In the genomic region with DNA sequence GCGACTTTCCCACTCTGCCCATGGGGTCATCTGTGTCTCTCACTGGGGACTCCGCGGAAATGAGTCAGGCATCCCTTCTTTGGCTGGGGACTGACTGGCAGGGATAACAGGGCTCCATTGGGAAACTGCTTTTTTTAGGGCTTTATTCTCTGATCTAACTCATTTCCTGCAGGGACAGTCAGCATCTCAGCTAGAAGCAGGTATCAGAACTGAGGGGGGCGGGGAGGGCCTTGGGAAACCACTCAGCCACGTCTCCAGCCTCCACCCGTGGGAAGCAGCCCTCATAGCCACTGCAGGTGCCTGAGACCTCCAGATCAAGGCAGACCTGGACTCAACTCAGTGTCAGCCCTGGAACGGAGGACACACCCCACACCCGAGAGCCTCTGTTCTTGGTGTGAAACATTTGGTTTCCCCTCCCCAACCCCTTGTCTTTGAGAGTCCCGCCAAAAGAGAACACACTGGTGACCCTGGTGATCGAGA, we compare ENCODE assay signal across 9 mouse cellular contexts.
DNase-seq lines count a peak whose midpoint lies in the region; ATAC-seq and TF ChIP-seq lines count a peak whose summit lies in the region.
"Had no signal": no experiment of that assay in that cellular context is flagged by ENCODE, and none has a peak within 500 bp of the region (broad histone marks: within the 10 kb centered on the region; RNA-seq: fewer than 3 reads in every experiment).

No protein-coding gene starts in this region.

- ATAC-seq in kidney, embryonic 16.5 days (ENCODE audit: low FRiP score, low TSS enrichment): 0 out of 2 replicates have a peak, but pooled peaks have one; percentile 19
- peak; percentile 47 for ATAC-seq in forebrain, embryonic 15.5 days (replicated peaks)
- ATAC-seq in midbrain, embryonic 14.5 days (ENCODE audit: low FRiP score, low TSS enrichment): peak; percentile 28; the same call in 1 of the 2 replicates
- no peak for ATAC-seq in megakaryocyte, adult 5-6 weeks (ENCODE audit: poor library complexity, severe bottlenecking)

- DNase-seq in kidney, postnatal 25 days: no peak
- peak; percentile 83 to 94 for DNase-seq in cerebellum, adult 2 months
- DNase-seq in midbrain, embryonic 14.5 days: no peak
- no peak for DNase-seq in Muller cell, postnatal 12 days (ENCODE audit: inconsistent ontology term)
- no peak for DNase-seq in lung, postnatal 36 days
- DNase-seq: kidney, adult 9 months had no signal

- H3K4me2 ChIP-seq in kidney, embryonic 16.5 days (replicated peaks; ENCODE audit: low read depth, low read length): no peak overlapping the region
- no peak overlapping the region for H3K4me2 ChIP-seq in forebrain, embryonic 15.5 days (replicated peaks)
- H3K4me2 ChIP-seq in midbrain, embryonic 14.5 days (ENCODE audit: low read length): peak overlapping the region; percentile 45

- no peak overlapping the region for H3K27ac ChIP-seq in kidney, embryonic 16.5 days (ENCODE audit: low read length)
- H3K27ac ChIP-seq in cerebellum, adult 2 months (ENCODE audit: insufficient read depth, low read length): peak overlapping the region; percentile 74
- H3K27ac ChIP-seq in forebrain, embryonic 15.5 days (replicated peaks): peak overlapping the region; percentile 73
- H3K27ac ChIP-seq in midbrain, embryonic 14.5 days (replicated peaks; ENCODE audit: low read depth, low read length): 0 out of 2 replicates have a peak overlapping the region, but pooled peaks have one; percentile 57

- no peak overlapping the region for H3K9ac ChIP-seq in kidney, embryonic 16.5 days (replicated peaks; ENCODE audit: low read length)
- peak overlapping the region; percentile 22; the same call in 1 of the 2 replicates for H3K9ac ChIP-seq in forebrain, embryonic 15.5 days (replicated peaks)
- H3K9ac ChIP-seq in midbrain, embryonic 14.5 days (replicated peaks; ENCODE audit: low read length): peak overlapping the region; percentile 27; the same call in 1 of the 2 replicates

- TF ChIP-seq CTCF in cerebellum, adult 2 months (IDR thresholded peaks at IDR 0.05; ENCODE audit: borderline replicate concordance, insufficient read depth, low read depth, low read length): no peak

- H3K36me3 ChIP-seq in kidney, embryonic 16.5 days (ENCODE audit: insufficient read depth, low read length): peaks cover 16% of the 10 kb centered on the region
- peaks cover 22% of the 10 kb centered on the region for H3K36me3 ChIP-seq in forebrain, embryonic 15.5 days
- peaks cover 19% of the 10 kb centered on the region for H3K36me3 ChIP-seq in midbrain, embryonic 14.5 days (ENCODE audit: control insufficient read depth, insufficient read depth, low read length)

- no peak overlapping the region for H3K4me3 ChIP-seq in kidney, embryonic 16.5 days (ENCODE audit: low read length)
- no peak overlapping the region for H3K4me3 ChIP-seq in cerebellum, adult 2 months (replicated peaks; ENCODE audit: insufficient read depth, low read depth, low read length)
- no peak overlapping the region for H3K4me3 ChIP-seq in forebrain, embryonic 15.5 days
- no peak overlapping the region for H3K4me3 ChIP-seq in midbrain, embryonic 14.5 days (replicated peaks; ENCODE audit: low read depth, low read length)

- H3K27me3 ChIP-seq in kidney, embryonic 16.5 days (ENCODE audit: insufficient read depth, low read length): no peaks in the 10 kb centered on the region
- H3K27me3 ChIP-seq in cerebellum, adult 2 months (ENCODE audit: control insufficient read depth, insufficient read depth, low read length): no peaks in the 10 kb centered on the region
- no peaks in the 10 kb centered on the region for H3K27me3 ChIP-seq in forebrain, embryonic 15.5 days
- H3K27me3 ChIP-seq in midbrain, embryonic 14.5 days (ENCODE audit: control insufficient read depth, insufficient read depth, low read length): no peaks in the 10 kb centered on the region

- H3K9me3 ChIP-seq in kidney, embryonic 16.5 days (ENCODE audit: low read length): no peaks in the 10 kb centered on the region
- H3K9me3 ChIP-seq in forebrain, embryonic 15.5 days: no peaks in the 10 kb centered on the region
- no peaks in the 10 kb centered on the region for H3K9me3 ChIP-seq in midbrain, embryonic 14.5 days (ENCODE audit: control insufficient read depth, low read length)

- TF ChIP-seq POLR2A in cerebellum, adult 2 months (IDR thresholded peaks at IDR 0.05; ENCODE audit: borderline replicate concordance, insufficient read depth, low read length): no peak

- peaks cover 10% of the 10 kb centered on the region; the same call in 1 of the 2 replicates for H3K4me1 ChIP-seq in kidney, embryonic 16.5 days (ENCODE audit: insufficient read depth, low read length)
- peaks cover 48% of the 10 kb centered on the region for H3K4me1 ChIP-seq in cerebellum, adult 2 months (ENCODE audit: control insufficient read depth, insufficient read depth, low read length)
- H3K4me1 ChIP-seq in forebrain, embryonic 15.5 days: peaks cover 20% of the 10 kb centered on the region
- H3K4me1 ChIP-seq in midbrain, embryonic 14.5 days (ENCODE audit: control insufficient read depth, insufficient read depth, low read length): peaks cover 18% of the 10 kb centered on the region

- WGBS in kidney, embryonic 16.5 days: 35% methylated on average over 10 of the region's 10 CpGs
- 5% methylated on average over 10 of the region's 10 CpGs for WGBS in cerebellum, adult 2 months
- WGBS in forebrain, embryonic 15.5 days: 21% methylated on average over 10 of the region's 10 CpGs
- WGBS in midbrain, embryonic 14.5 days: 28% methylated on average over 10 of the region's 10 CpGs

Comparison
In these comparisons a context has a peak if more than half of its experiments do, and no peak if none do; other contexts are left out.
1. DNase-seq: peak in cerebellum, adult 2 months (2 of 2); none in kidney, postnatal 25 days (0 of 2), midbrain, embryonic 14.5 days (single experiment), Muller cell, postnatal 12 days (single experiment) and lung, postnatal 36 days (single experiment).